Mouse (Mus musculus) liver, embryonic 14 days (tissue): ENCODE results near the gene Vdac1. TPM values are rescaled to one million over a fixed set of nuclear protein-coding genes. Genes with fewer than 3 reads are reported as not detected.

Experiments used
- polyA plus RNA-seq: library from polyadenylated mRNA; depleted of rRNA; stranded (reverse); fragments of >200 nt; gene quantifications from 2 replicates; pipeline ENCODE4 v1.2.3, GENCODE M21; 2012; rRNA removed

Gene Vdac1
- polyA plus RNA-seq: 61.9 and 69.7 TPM in 2 replicates

DNA sequence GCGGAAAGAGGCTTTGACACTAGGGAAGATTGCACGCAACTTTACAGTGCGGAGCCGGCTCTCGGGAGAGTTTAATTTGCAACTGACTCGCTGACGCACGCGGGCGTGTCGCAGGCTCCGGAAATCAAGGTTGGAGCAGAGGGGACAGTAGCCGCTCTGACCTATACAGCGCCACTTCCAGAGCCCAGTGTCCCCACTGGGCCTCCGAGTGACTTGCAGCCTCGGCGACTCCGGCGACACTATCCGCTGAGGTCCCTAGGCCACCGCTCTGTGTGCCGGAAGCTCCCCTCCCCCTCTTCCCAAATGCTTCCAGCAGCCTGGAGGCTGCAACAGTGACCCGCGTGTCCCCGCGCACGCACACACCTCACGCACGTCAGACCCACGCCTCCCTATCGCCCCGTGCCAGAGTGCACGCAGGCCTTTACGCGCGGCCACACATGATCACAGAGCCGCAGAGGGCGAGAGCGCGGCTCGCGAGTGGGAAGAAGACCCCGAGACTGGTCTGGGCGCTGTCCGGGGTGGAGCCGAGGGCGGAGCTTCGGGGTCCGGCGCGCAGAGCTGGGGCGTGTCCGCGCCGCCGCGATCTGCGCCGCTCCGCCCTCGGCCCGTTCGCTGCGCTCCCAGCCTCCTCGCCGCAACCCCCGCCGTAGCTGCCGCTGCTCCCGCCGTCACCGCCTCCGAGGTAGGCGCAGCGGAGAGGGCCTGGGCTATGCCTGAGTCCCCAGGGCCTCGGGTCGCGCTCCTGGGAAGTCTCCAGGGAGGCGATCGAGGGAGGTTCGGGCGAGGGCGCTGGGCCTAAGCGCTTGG, at the start of gene Vdac1:
Gene Vdac1 (plus strand): TSS at position 390 of the 807 bp plus-strand sequence.

GRCm38 (mm10) chr11:52395940-52396596, 35.4 kb downstream of the Vdac1 start, which contains the start of gene 9530068E07Rik:
TSS of gene 9530068E07Rik (plus strand) at chr11:52396428.

Other genes with a start within 250 kb of the Vdac1 start
- not detected in 2 replicates for gene Olfr1373, start 215.3 kb upstream of the Vdac1 start, polyA plus RNA-seq
- not detected in 2 replicates for gene Olfr1371, start 146.9 kb upstream of the Vdac1 start, polyA plus RNA-seq
- gene Skp1a, start 128.9 kb upstream of the Vdac1 start, polyA plus RNA-seq: 60.5 and 76.4 TPM in 2 replicates
- 1.3 and 1.6 TPM in 2 replicates for gene Tcf7, start 77.8 kb upstream of the Vdac1 start, polyA plus RNA-seq
- 30.7 and 35.2 TPM in 2 replicates for gene 9530068E07Rik, start 35.6 kb downstream of the Vdac1 start, polyA plus RNA-seq